Mouse (Mus musculus) monocyte, adult 5-6 weeks (primary cell): ENCODE measurements around the gene Gm21961. TPM values are rescaled to one million over a fixed set of nuclear protein-coding genes. Genes with fewer than 3 reads are reported as not detected.
"Not testable (repeated sequence)": the region's sequence is repeated elsewhere in the genome, so short reads cannot be mapped to it uniquely, and the experiment has no call there.

Experiments
- ATAC-seq: fragments of 153-309, 156-312 bp; replicated peaks from 2 replicates; pipeline ENCODE4 v1.8.0; 2017; ENCODE audit warnings: mild to moderate bottlenecking; ENCODE audit not compliant: low TSS enrichment, insufficient number of reproducible peaks, severe bottlenecking, poor library complexity, low FRiP score
- total RNA-seq: library from RNA; stranded (forward); fragments of 200-1000, 200-491, 200-594 nt; gene quantifications from 3 replicates; pipeline ENCODE4 v1.2.3, GENCODE M21; 2017

Gm21961 gene
- total RNA-seq = not detected in 3 replicates

DNA sequence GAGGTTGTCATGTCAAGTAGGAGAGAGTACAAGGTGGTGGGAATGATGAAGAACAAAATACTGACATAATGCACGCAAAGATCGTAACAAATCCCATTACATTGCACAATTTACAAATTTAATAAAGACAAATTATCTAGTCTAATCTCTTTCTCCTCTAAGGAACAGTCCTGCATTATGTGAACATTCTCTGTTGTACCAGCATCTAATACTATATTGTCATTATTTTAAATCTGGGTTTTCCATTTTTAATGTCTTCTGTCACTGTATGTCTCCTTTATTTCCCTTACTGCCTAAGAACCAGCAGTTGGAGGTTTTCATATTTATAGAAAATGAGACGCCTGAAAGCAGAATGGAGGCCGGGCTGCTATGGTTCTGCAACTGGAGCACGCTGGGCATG is at the start of gene Gm21961:
Gene Gm21961, minus strand, starts transcription at position 101 of the 400 bp plus-strand sequence.
- ATAC-seq = no peak

- no peak for ATAC-seq
Observed at GRCm38 (mm10) chr15:65041999-65042398, 27.3 kb upstream of the Gm21961 start.

GRCm38 (mm10) chr15:65039216-65039615 is 24.5 kb upstream of the Gm21961 start:
- ATAC-seq = not testable (repeated sequence)

DNA sequence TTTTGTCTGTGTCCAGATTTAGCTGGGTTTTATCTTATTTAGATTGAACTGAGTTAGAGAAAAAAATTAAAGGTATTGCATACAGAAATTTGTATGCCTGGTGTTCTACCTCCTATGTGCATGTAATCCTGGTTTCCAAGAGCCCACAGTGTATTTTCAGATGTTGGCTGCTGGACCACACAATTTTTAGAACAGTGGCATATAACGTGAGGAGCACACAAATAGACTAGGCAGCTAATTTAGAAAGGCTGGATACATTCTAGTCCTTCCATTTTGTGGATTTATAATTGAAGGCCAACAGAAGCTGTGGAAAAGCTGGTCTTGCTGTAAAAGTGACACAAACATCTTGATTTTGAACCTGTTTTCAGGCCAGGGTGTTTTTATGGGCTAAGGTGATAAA is 3.3 kb upstream of the Gm21961 start:
- ATAC-seq = no peak

- no peak for ATAC-seq
Observed at GRCm38 (mm10) chr15:65006177-65006576, 8.5 kb downstream of the Gm21961 start.

- ATAC-seq = no peak
Observed at GRCm38 (mm10) chr15:64994498-64994897, 20.2 kb downstream of the Gm21961 start.

DNA sequence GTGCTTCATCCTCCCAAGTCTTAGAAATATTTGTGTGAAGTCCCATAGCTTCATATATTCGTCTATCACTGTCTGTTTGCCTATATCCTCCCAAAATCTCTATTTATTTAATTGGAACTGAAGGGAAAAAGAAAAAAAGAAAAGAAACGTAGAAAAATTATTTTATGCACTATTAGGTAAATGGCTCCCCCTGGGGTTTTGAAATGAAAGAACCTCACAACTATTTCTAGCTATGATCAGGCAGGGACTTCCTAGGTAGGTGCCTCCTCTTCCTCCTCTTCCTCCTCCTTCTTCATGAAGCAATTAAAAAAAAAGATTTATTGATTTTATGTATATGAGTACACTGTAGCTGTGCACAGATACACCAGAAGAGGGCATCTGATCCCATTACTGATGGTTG is 34.7 kb downstream of the Gm21961 start:
- no peak for ATAC-seq

- no peak for ATAC-seq
Observed at GRCm38 (mm10) chr15:64976044-64976805, 38.5 kb downstream of the Gm21961 start.

Other genes starting within 250 kb of the Gm21961 start
- gene Gm21798, start 197.2 kb downstream of the Gm21961 start, total RNA-seq = not detected in 3 replicates